Mouse (Mus musculus) intestine, postnatal 0 days (tissue): ENCODE measurements around the gene Gm17455. TPM values are rescaled to one million over a fixed set of nuclear protein-coding genes. Genes with fewer than 3 reads are reported as not detected.

Experiments used
- ATAC-seq: fragments of 200-750 bp; cut with Nextera tagmentation; 2 replicates; pipeline ENCODE4 v1.8.0; 2017; ENCODE audit warnings: mild to moderate bottlenecking, moderate TSS enrichment, moderate library complexity
- H3K27ac ChIP-seq: fragments of 300-500 bp; sonication (generic); 2 replicates; pipeline ENCODE4 v1.5.1; 2014; ENCODE audit warnings: mild to moderate bottlenecking, low read depth, low read length, moderate library complexity
- H3K27me3 ChIP-seq: fragments of 300-500 bp; sonication (generic); replicated peaks from 2 replicates; pipeline ENCODE4 v1.6.1; 2014; ENCODE audit warnings: low read length, mixed read lengths; ENCODE audit not compliant: control insufficient read depth, insufficient read depth
- H3K36me3 ChIP-seq: fragments of 300-500 bp; sonication (generic); 2 replicates; pipeline ENCODE4 v1.6.1; 2014; ENCODE audit warnings: mild to moderate bottlenecking, moderate library complexity; ENCODE audit not compliant: control insufficient read depth, insufficient read depth
- H3K4me1 ChIP-seq: fragments of 300-500 bp; sonication (generic); replicated peaks from 2 replicates; pipeline ENCODE4 v1.6.1; 2014; ENCODE audit warnings: antibody characterized with exemption, low read length, mixed read lengths; ENCODE audit not compliant: control insufficient read depth, insufficient read depth
- H3K4me2 ChIP-seq: fragments of 300-500 bp; sonication (generic); replicated peaks from 2 replicates; pipeline ENCODE4 v1.6.1; 2014; ENCODE audit warnings: low read depth, mild to moderate bottlenecking, moderate library complexity
- H3K4me3 ChIP-seq: fragments of 300-500 bp; sonication (generic); 2 replicates; pipeline ENCODE4 v1.5.1; 2014; ENCODE audit warnings: low read depth, low read length
- H3K9ac ChIP-seq: fragments of 300-500 bp; sonication (generic); 2 replicates; pipeline ENCODE4 v1.6.1; 2014; ENCODE audit warnings: mild to moderate bottlenecking, low read depth, low read length
- H3K9me3 ChIP-seq: fragments of 300-500 bp; sonication (generic); 2 replicates; pipeline ENCODE4 v1.6.1; 2016; ENCODE audit warnings: mixed run types; ENCODE audit not compliant: control insufficient read depth
- CTCF ChIP-seq: sonication (generic); IDR thresholded peaks from 2 replicates; pipeline ENCODE4 v1.5.1; 2016; ENCODE audit warnings: low read depth, mild to moderate bottlenecking, control low read depth, antibody characterized with exemption, moderate library complexity
- WGBS: fragments of 180-500 bp; shearing (Covaris S2); extraction: QIAGEN DNeasy Blood & Tissue Kit; methylation state at CpG from one replicate; pipeline ENCODE4 v1.1.7; 2014; 5-methylcytosine and 5-hydroxymethylcytosine counted together
- polyA plus RNA-seq: library from polyadenylated mRNA; unstranded; fragments of >200 nt; fragmentation: Nextera tagmentation; extraction: Ambion mirVana; gene quantifications from 2 replicates; pipeline ENCODE4 v1.2.1, GENCODE M21; 2015

Gene Gm17455
- polyA plus RNA-seq, 1 experiment from 2014 or later: 0.65 TPM

DNA sequence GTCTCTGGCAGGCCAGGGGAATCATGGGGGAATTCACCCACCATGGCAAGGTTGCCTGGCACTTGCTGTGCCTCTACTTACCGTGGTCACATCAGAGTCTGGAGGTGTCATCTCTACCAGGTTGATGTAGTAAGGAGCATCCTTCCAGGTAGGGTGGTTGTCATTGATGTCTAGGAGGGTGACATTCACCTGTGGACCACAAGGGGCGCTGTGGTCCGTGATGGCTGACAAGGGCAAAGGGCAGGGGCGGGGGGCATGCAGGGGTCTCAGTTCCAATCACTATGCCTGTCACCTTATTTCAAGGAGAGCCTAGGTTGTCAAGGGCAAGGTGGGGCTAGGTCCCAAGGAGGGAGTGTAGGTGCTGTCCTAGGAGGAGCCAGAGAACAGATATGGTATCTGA is 20.1 kb downstream of the Gm17455 start:
- 27% methylated on average over 4 of the region's 4 CpGs for WGBS
- Histone ChIP-seq H3K9ac (no peak overlapping the region), H3K4me2 (no peak overlapping the region), H3K4me1 (no peaks in the 10 kb centered on the region), H3K4me3 (no peak overlapping the region), H3K9me3 (no peaks in the 10 kb centered on the region), H3K27ac (no peak overlapping the region), H3K36me3 (no peaks in the 10 kb centered on the region), H3K27me3 (no peaks in the 10 kb centered on the region)
- ATAC-seq: no peak
- peak; percentile 73 for TF ChIP-seq CTCF

DNA sequence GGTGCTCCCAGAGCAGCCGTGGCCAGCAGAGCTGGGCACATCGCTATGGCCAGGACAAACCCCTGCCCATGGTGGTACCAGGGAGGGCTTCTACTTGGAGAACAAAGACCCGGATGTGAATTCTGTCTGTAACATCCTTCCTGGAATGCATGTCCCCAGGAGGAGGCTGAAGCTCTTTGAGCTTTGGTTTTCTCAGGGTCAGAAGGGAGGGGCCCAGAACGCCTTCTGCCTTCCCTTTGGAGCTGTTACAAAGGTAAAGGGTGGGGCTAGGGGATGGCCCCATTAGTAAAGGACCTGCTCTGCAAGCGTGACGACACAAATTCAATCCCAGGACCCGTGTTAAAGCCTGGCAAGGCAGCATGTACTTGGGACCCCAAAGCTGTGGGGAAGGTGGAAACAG is 23.2 kb downstream of the Gm17455 start:
- WGBS: 49% methylated on average over 7 of the region's 7 CpGs
- no peaks in the 10 kb centered on the region for H3K36me3 ChIP-seq
- no peak overlapping the region for H3K27ac ChIP-seq
- no peaks in the 10 kb centered on the region for H3K27me3 ChIP-seq
- H3K4me1 ChIP-seq: no peaks in the 10 kb centered on the region
- no peak overlapping the region for H3K4me3 ChIP-seq
- no peak for TF ChIP-seq CTCF
- H3K4me2 ChIP-seq: no peak overlapping the region
- no peak overlapping the region for H3K9ac ChIP-seq
- no peak for ATAC-seq
- no peaks in the 10 kb centered on the region for H3K9me3 ChIP-seq

DNA sequence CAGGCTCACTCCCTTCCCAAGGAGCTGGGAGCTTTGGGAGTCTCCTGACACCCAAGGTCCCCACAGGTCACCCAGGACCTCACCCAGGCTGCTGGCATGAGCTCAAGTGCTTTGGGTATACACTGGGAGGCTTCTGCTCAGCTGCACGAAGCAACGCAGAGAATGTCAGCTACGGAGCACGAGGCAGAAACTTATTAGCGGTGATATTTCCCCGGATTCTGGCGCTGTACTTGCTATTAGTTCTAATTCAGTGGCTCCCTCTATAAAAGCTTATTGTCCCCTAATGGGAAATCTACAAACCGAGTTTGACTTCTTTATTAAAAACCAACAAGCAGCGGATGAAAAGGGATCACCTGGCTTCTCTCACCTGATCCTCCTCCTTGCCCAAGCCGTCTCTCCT is 30.5 kb downstream of the Gm17455 start:
- H3K4me3 ChIP-seq: no peak overlapping the region
- no peak for ATAC-seq
- H3K4me1 ChIP-seq: no peaks in the 10 kb centered on the region
- H3K27ac ChIP-seq: no peak overlapping the region
- no peaks in the 10 kb centered on the region for H3K9me3 ChIP-seq
- H3K9ac ChIP-seq: no peak overlapping the region
- H3K27me3 ChIP-seq: no peaks in the 10 kb centered on the region
- no peaks in the 10 kb centered on the region for H3K36me3 ChIP-seq
- no peak for TF ChIP-seq CTCF
- H3K4me2 ChIP-seq: no peak overlapping the region
- 76% methylated on average over 10 of the region's 10 CpGs for whole genome bisulfite sequencing

DNA sequence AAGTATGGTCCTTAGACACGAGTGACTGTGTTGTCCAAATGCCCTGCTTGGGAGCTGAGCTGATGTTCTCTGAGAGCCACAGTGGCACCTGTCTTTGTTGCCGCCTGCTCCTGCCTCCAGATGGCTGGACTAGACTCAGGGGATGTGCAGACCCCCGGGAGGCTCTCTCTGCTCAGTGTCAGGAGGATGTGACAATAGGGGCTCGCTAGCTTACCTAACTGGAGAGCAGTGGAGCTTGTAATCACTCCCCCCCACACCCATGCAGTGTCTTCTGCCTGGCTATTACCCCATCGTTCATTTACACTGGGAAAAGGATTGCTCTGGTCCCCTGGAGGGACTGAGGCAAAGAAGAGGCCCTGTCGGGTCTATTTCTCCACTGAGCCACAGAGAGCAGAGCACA is 31.1 kb downstream of the Gm17455 start:
- Histone ChIP-seq H3K4me3 (no peak overlapping the region), H3K27me3 (no peaks in the 10 kb centered on the region), H3K36me3 (no peaks in the 10 kb centered on the region), H3K27ac (no peak overlapping the region), H3K4me2 (no peak overlapping the region), H3K4me1 (no peaks in the 10 kb centered on the region), H3K9ac (no peak overlapping the region), H3K9me3 (no peaks in the 10 kb centered on the region)
- TF ChIP-seq CTCF: no peak
- 60% methylated on average over 6 of the region's 6 CpGs for WGBS
- no peak for ATAC-seq

DNA sequence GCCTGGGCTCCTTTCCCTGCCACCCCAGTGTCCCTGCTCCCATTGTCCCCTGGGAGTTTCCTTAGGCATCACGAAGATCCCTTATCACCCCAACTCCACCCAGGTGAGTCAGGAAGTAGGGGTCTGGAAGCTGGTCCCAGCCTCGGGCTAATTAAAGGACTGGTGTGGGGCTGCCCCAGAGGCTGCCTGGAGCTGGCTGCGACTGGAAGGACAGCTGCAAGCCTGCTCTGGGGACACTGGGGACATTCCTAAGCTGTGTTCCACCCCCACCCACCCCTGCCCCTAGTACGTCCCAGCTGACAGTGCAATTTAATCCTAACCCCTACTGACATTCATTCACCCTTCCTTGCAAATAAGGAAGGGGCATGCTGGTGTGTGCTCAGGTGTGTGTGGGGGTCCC is 33.2 kb downstream of the Gm17455 start:
- ATAC-seq: no peak
- Histone ChIP-seq H3K9ac (no peak overlapping the region), H3K9me3 (no peaks in the 10 kb centered on the region), H3K4me3 (no peak overlapping the region), H3K36me3 (no peaks in the 10 kb centered on the region), H3K4me1 (no peaks in the 10 kb centered on the region), H3K27me3 (no peaks in the 10 kb centered on the region), H3K4me2 (no peak overlapping the region), H3K27ac (no peak overlapping the region)
- TF ChIP-seq CTCF: no peak
- WGBS: 19% methylated on average over 4 of the region's 4 CpGs

DNA sequence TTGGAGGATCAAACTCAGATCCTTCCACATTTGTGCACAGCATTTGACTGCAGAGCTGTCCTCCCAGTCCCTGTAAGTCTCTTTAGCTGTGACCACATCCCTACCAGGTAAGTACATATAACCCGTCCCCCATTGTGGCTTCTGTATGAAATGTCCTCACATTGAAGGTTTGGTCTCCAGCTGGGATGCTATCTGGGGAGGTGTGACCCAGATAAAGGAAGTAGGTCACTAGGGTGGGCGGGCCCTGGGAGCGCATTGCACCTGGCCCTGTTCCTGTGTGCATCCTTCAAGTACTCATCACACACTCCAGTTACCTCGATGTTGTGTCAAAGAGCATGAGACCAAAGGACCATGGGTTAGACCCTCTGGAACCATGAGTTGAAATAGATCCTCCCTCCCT is 42.8 kb downstream of the Gm17455 start:
- H3K27ac ChIP-seq: no peak overlapping the region
- 73% methylated on average over 4 of the region's 4 CpGs for WGBS
- H3K4me3 ChIP-seq: no peak overlapping the region
- TF ChIP-seq CTCF: no peak
- no peak overlapping the region for H3K4me2 ChIP-seq
- no peaks in the 10 kb centered on the region for H3K4me1 ChIP-seq
- ATAC-seq: no peak
- H3K36me3 ChIP-seq: no peaks in the 10 kb centered on the region
- no peaks in the 10 kb centered on the region for H3K27me3 ChIP-seq
- H3K9me3 ChIP-seq: no peaks in the 10 kb centered on the region
- no peak overlapping the region for H3K9ac ChIP-seq

DNA sequence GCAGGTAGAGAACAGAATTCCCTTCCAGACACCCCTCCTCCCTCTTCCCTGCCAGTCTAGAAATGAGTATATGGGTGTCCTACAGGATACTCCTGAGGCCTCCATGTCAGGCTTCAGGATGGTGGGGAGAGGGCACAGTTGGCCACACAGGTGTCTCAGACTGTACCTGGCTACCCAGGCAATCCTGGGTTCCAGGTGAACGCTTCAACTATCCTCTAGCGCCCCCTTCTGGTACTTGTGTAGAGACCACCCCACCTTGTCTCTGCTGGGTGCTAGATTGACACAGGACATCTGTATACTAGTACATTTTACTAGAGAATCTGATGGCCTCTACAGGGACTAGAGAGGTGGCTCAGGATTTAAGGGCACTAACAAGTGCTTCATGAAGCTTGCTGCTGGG is 43.6 kb downstream of the Gm17455 start:
- WGBS: 2% methylated on average over 2 of the region's 2 CpGs
- no peak for ATAC-seq
- no peak overlapping the region for H3K4me2 ChIP-seq

More for the DNA sequence above, 43.6 kb downstream of the Gm17455 start:
- Histone ChIP-seq H3K9me3 (no peaks in the 10 kb centered on the region), H3K27me3 (no peaks in the 10 kb centered on the region), H3K4me3 (no peak overlapping the region), H3K9ac (no peak overlapping the region), H3K4me1 (no peaks in the 10 kb centered on the region), H3K36me3 (no peaks in the 10 kb centered on the region), H3K27ac (no peak overlapping the region)
- TF ChIP-seq CTCF: peak; percentile 48
